Mouse (Mus musculus): Measurements from ENCODE around the gene Dnmt3l. TPM values are rescaled to one million over a fixed set of nuclear protein-coding genes. Genes with fewer than 3 reads are reported as not detected.
"Not testable (repeated sequence)": the region's sequence is repeated elsewhere in the genome, so short reads cannot be mapped to it uniquely, and the experiment has no call there.

Dnmt3l gene
- total RNA-seq, 1 experiment from 2014 or later = 36.2 TPM

- no peak for DNase-seq
Measured at GRCm38 (mm10) chr10:78085711-78086110, 44.0 kb downstream of the Dnmt3l start.

GRCm38 (mm10) chr10:78086444-78087061 is 44.8 kb downstream of the Dnmt3l start:
- DNase-seq = no peak

DNA sequence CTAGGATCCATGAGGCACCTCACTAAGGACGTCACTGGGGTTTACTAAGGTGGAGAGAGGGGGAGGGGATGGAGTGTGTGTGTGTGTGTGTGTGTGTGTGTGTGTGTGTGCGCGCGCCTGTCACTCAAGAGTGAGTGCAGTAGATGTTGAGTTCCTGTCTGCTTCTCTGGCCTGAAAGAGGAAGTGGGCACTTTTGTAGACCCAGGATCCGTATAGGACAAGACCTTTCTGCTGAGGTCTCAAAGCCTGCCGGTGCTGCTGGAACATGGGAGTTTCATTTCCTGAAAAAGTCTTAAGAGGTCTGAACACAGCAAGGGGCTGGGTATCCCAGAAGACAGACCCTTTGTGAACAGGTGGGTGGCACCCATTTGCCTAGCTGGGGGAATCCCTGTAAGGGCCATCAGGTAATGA is 45.4 kb downstream of the Dnmt3l start:
- DNase-seq = no peak

GRCm38 (mm10) chr10:78090246-78090645 is 48.5 kb downstream of the Dnmt3l start:
- DNase-seq = no peak

DNA sequence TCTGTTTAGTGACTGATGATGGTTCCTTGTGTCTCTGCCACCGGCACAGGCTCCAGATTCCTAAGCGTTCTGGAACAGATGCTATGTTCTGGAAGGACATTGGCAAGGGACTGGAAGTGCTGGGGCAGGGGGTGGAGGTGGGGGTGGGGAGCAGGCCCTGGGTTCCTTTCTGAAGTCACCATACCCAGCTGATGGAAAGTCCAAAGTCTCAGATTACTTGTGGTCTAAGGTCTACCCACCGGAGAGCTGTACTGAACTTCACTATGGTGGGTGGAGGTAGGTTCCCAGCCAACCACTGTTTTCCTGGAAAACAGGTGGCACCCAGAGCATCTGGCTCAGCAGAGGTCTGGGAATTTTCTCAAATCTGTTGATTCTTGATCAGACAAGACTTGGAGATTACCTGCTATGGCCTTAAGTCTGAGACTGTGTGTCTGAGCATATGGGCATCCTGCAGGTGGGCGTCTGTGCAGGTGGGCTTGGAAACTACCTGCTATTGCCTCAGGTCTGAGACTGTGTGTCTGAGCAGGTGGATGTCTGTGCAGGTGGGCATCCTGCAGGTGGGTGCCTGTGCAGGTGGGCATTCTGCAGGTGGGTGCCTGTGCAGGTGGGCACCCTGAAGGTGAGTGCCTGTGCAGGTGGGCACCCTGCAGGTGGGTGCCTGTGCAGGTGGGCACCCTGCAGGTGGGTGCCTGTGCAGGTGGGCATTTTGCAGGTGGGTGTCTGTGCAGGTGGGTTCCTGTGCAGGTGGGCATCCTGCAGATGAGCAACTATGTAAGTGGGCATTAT is 49.2 kb downstream of the Dnmt3l start:
- DNase-seq = no peak

- DNase-seq = peak; percentile 31
Measured at GRCm38 (mm10) chr10:78091865-78092724, 50.3 kb downstream of the Dnmt3l start.

DNA sequence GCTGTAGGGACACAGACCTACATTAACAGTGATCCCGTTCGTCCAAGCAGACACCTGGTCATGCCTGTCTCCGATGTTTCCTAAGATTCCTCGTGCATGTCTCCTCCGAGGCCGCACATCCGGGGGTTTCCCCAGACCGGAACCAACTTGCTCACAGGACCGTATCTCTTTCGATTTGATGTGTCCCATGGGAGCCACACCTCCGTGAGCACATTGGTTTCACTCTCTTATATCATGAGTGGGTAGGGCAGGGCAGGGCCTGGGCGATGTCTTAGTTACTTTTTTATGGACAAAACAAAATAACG is 50.9 kb downstream of the Dnmt3l start:
- no peak for DNase-seq

- no peak for DNase-seq
Measured at GRCm38 (mm10) chr10:78095221-78095620, 53.5 kb downstream of the Dnmt3l start.

DNA sequence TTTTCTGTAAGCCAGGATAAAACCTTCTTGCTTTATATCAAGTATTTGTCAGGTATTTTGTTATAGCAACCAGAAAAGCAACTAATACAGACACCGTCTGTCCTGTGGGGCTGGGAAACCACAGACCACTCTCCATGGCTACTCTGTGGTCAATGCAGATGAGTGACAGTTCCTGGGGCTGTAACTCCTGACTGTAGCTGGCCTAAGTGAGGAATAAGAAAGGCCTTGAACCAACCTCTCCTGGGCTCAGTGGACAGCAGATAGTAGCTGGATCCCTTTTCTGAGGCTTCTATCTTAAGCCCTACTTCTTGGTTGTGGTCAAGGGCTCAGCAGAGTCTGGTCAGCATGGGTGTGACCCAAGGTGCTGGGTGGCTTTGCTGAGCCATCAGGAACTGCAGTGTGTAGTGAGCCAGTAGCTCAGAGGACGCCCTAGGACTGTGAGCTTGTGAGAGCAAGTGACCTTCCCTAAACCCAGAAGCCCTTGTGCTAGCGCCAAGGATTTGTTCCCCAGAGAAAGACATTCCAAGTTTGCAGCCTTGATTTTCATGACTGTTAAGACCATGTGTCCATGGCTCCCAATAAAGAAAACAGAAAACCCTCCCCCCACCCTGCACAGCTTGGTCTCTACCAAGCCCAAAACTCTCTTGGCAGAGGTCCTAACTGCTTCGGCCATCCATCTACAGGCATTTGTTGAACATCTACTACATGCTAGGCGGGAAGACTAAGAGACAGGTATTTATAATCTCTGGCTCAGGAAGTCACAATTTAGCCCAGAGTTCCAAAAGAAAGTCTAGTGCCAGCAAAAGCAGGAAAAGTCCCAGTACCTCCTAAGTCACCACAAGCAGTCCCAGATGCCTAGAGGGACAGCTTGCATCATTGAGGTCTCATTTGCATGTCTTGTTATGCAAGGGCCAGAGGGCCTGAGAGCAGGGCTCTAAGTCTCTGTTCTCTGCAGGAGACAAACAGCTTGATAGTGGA is 54.5 kb downstream of the Dnmt3l start:
- no peak for DNase-seq

DNA sequence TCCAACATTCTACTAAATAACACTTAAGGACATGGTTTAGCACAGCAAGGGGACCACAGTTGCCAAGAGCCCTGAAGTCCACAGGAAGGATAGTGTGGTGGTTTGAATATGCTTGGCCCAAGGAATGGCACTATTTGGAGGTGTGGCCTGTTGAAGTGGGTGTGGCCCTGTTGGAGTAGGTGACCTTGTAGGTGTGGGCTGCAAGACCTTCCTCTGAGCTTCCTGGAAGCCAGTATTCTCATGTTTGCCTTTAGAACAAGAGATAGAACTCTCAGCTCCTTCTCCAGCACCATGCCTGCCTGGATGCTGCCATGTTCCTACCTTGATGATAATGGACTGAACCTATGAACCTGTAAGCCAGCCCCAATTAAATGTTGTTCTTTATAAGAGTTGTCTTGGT is 58.1 kb downstream of the Dnmt3l start:
- DNase-seq = not testable (repeated sequence)

GRCm38 (mm10) chr10:78100989-78101780 is 59.4 kb downstream of the Dnmt3l start:
- no peak for DNase-seq

DNA sequence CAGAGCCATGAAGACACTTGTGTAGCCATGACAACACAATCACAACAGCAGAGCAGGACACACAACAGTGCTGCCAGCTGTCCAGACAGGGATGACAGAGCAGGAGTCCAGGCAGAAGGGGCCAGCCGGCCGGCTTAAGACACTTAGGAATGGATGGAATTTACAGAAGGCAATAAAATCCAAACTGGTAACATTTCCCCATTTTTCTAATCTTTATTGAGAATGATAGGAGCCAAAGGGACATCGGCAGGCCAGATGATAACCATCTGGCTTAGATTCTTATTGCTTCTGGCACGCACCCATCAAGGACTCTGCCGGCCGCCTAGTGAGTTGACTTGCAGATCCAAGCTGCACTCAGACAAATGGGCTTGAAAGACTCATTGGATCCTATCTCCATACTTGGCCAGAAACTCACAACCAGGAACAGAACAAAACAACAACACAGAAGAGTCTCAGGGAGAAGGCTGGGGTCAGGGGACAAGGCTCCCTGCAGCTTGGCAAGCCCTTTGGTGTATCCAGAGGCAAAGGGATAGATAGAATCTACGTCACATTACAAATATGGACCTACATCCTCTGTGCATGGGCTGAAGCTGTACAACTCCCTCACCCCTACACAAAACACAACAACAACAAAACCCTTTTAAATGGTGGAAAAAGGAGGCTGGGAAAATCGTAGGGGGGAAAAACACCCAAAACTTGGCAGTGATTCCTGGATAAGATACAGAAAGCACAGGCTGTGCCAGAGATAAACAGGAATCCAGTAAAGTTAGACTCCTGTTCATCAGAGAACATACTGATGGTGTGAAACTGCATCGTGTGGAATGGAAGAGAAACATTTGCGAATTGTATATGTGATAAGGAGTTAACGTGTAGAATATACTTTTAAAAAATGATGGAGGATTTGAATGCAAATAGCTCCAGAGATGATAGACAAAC is 63.1 kb downstream of the Dnmt3l start:
- peak; percentile 41 for DNase-seq

- no peak for DNase-seq
Measured at GRCm38 (mm10) chr10:78105548-78105947, 63.8 kb downstream of the Dnmt3l start.

Other genes with a start within 250 kb of the Dnmt3l start
- gene Gm9639, start 246.9 kb upstream of the Dnmt3l start, total RNA-seq (2021) = not detected in 2 replicates
- gene Gm19668, start 242.8 kb upstream of the Dnmt3l start, total RNA-seq (2021) = not detected in 2 replicates
- gene Gm9507, start 230.1 kb upstream of the Dnmt3l start, total RNA-seq (2021) = not detected in 2 replicates
- not detected in 2 replicates for gene Gm2696, start 227.3 kb upstream of the Dnmt3l start, total RNA-seq (2021)
- not detected in 2 replicates for gene Krtap10-4, start 214.9 kb upstream of the Dnmt3l start, total RNA-seq (2021)
- not detected in 2 replicates for gene Krtap10-10, start 206.0 kb upstream of the Dnmt3l start, total RNA-seq (2021)
- gene Gm36176, start 195.1 kb upstream of the Dnmt3l start, total RNA-seq (2021) = not detected in 2 replicates
- gene Gm10318, start 189.1 kb upstream of the Dnmt3l start, total RNA-seq (2021) = not detected in 2 replicates
- gene Gm3285, start 180.0 kb upstream of the Dnmt3l start, total RNA-seq (2021) = not detected in 2 replicates
- 5.5 and 8.0 TPM in 2 replicates for gene Lrrc3, start 139.4 kb upstream of the Dnmt3l start, total RNA-seq (2021)
- gene Trpm2, start 71.4 kb upstream of the Dnmt3l start, total RNA-seq (2021) = 1.2 and 2.7 TPM in 2 replicates
- 18.5 and 22.1 TPM in 2 replicates for gene 1810043G02Rik, start 63.4 kb upstream of the Dnmt3l start, total RNA-seq (2021)
- gene Pfkl, start 31.9 kb upstream of the Dnmt3l start, total RNA-seq (2021) = 91.4 and 96.0 TPM in 2 replicates
- not detected in 2 replicates for gene Aire, start 1.7 kb downstream of the Dnmt3l start, total RNA-seq (2021)
- 26.3 and 36.0 TPM in 2 replicates for gene Icosl, start 27.4 kb downstream of the Dnmt3l start, total RNA-seq (2021)
- gene D10Jhu81e, start 127.8 kb downstream of the Dnmt3l start, total RNA-seq (2021) = 235 and 247 TPM in 2 replicates
- 17.8 and 17.9 TPM in 2 replicates for gene Pwp2, start 143.2 kb downstream of the Dnmt3l start, total RNA-seq (2021)
- gene Trappc10, start 202.7 kb downstream of the Dnmt3l start, total RNA-seq (2021) = 53.0 and 56.6 TPM in 2 replicates